In the genomic region with DNA sequence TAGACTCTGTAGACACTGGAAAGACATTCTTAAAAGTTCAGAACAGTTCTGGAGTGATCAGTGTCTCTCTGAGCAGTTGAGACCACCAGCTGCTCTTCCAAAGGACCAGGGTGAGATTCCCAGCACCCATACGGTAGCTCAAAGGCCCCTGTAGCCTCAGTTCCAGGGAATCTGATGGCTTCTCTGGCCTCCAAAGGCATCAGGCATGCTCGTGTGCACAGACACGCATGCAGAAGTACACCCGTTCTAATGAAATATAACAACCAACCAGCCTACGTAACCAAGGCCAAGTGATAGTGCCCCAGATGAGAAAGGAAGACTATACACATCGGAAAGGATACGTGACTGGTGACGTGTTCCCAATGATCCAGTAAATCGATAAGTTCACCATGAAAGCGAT, we compare ENCODE assay signal across 12 mouse cellular contexts.
"Had no signal": no experiment of that assay in that cellular context is flagged by ENCODE, and none has a peak within 500 bp of the region (broad histone marks: within the 10 kb centered on the region; RNA-seq: fewer than 3 reads in every experiment).

No protein-coding gene starts in this region.

- DNase-seq: retina, postnatal 1 day; right cerebral cortex, adult 18-20 months; right cerebral cortex, postnatal 14 days; right cerebral cortex, postnatal 25 days; right cerebral cortex, postnatal 4 days; spleen, adult 18-20 months; thymus, adult 18-20 months; thymus, adult 2 months; thymus, postnatal 14 days; thymus, postnatal 25 days; thymus, postnatal 36 days; thymus, postnatal 4 days had no signal
